Mouse (Mus musculus): ENCODE measurements at regions not wholly inside any gene's neighbourhood (a gene's known extent, or its start where the extent isn't known, plus 50 kb on each side); places are given as distances from the start of the nearest gene placed in this dataset.

DNA sequence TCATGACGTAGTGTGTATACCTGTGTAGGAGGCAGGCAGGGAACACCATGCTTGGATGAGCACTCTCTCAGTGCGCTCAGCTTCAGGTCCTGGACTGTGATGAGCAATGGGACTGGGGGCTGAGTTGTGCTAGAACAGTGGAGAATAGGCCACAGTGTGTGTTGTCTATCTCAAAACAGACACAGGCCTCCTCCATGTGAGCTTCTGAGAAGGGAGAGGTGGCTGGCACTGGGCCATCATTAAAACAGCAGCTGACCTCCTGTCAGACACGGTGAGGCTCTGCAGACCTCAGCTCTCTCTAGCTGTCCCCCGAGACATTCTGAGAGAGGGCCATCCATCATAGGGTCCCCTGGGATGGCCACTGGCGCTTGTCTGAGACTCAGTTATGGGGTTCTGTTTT, 119.0 kb upstream of the Cxcr4 start:
- Histone ChIP-seq H3K9ac (ENCODE audit: low read depth, poor library complexity, severe bottlenecking) (no peak overlapping the region), H3K27ac (ENCODE audit: insufficient read depth, low read length) (no peak overlapping the region), H3K9me3 (replicated peaks; ENCODE audit: control insufficient read depth, insufficient read depth, low read length, poor library complexity, severe bottlenecking) (no peaks in the 10 kb centered on the region), H3K4me1 (ENCODE audit: control insufficient read depth, insufficient read depth, low read length) (no peaks in the 10 kb centered on the region), H3K36me3 (ENCODE audit: control insufficient read depth, insufficient read depth, low read length, poor library complexity, severe bottlenecking) (no peaks in the 10 kb centered on the region), H3K27me3 (ENCODE audit: control insufficient read depth, insufficient read depth, low read length, poor library complexity, severe bottlenecking) (no peaks in the 10 kb centered on the region), H3K4me3 (ENCODE audit: low read depth, low read length) (no peak overlapping the region)
- TF ChIP-seq POLR2A (IDR thresholded peaks at IDR 0.05; ENCODE audit: insufficient read depth, low read length): no peak
- TF ChIP-seq CTCF (IDR thresholded peaks at IDR 0.05; ENCODE audit: low read depth, low read length): no peak
- no peak for TF ChIP-seq EP300 (IDR thresholded peaks at IDR 0.05; ENCODE audit: insufficient read depth, low read depth, low read length)

DNA sequence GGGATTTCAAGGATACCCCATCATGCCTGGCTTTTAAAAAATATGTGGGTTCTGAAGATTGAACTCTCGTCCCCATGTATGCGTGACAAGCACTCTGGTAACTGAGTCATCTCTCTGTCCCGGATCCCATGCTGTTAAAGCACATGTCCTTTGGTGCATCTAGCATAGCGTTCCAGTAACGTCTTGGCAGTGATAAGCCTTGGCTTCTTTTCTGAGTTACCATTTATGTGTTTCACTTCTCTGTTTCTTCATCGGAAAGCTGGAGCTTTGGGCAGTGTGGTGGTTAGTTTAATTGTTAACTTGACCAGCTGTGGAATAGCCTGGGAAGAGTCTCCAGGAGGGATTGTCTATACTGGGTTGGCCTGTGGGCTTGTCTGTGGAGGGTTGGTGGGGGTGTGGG, 115.7 kb upstream of the Cxcr4 start:
- no peaks in the 10 kb centered on the region for H3K27me3 ChIP-seq (ENCODE audit: control insufficient read depth, insufficient read depth, low read length, poor library complexity, severe bottlenecking)
- no peak for TF ChIP-seq CTCF (IDR thresholded peaks at IDR 0.05; ENCODE audit: low read depth, low read length)
- TF ChIP-seq POLR2A (IDR thresholded peaks at IDR 0.05; ENCODE audit: insufficient read depth, low read length): no peak
- TF ChIP-seq EP300 (IDR thresholded peaks at IDR 0.05; ENCODE audit: insufficient read depth, low read depth, low read length): no peak

DNA sequence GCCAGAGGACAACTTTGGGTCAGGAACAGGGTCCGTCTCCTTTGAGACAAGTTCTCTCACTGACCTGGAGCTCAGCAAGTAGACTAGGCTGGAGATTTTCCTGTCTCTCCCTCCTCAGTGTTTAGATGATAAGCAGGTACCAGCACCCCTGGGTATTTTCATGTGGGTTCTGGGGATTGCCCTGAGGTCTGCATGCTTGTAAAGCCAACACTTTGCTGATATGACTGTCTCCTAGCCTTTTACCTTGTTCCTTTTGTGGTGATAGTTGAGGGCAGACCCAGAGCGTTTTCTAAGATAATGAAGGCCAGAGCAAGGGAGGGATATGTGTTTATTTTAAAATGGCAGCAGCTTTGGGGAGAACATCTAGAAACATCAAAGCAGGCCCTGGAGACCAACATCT, 114.1 kb upstream of the Cxcr4 start:
- Histone ChIP-seq H3K27me3 (ENCODE audit: control insufficient read depth, insufficient read depth, low read length, poor library complexity, severe bottlenecking) (no peaks in the 10 kb centered on the region), H3K9me3 (replicated peaks; ENCODE audit: control insufficient read depth, insufficient read depth, low read length, poor library complexity, severe bottlenecking) (no peaks in the 10 kb centered on the region), H3K4me1 (ENCODE audit: control insufficient read depth, insufficient read depth, low read length) (no peaks in the 10 kb centered on the region), H3K27ac (ENCODE audit: insufficient read depth, low read length) (no peak overlapping the region), H3K9ac (ENCODE audit: low read depth, poor library complexity, severe bottlenecking) (no peak overlapping the region), H3K4me3 (ENCODE audit: low read depth, low read length) (no peak overlapping the region), H3K36me3 (ENCODE audit: control insufficient read depth, insufficient read depth, low read length, poor library complexity, severe bottlenecking) (no peaks in the 10 kb centered on the region)
- TF ChIP-seq POLR2A (IDR thresholded peaks at IDR 0.05; ENCODE audit: insufficient read depth, low read length): no peak
- no peak for TF ChIP-seq CTCF (IDR thresholded peaks at IDR 0.05; ENCODE audit: low read depth, low read length)
- TF ChIP-seq EP300 (IDR thresholded peaks at IDR 0.05; ENCODE audit: insufficient read depth, low read depth, low read length): no peak

More for the DNA sequence above, 115.7 kb upstream of the Cxcr4 start:
- H3K4me3 ChIP-seq (ENCODE audit: low read depth, low read length): no peak overlapping the region
- no peak overlapping the region for H3K27ac ChIP-seq (ENCODE audit: insufficient read depth, low read length)
- no peaks in the 10 kb centered on the region for H3K36me3 ChIP-seq (ENCODE audit: control insufficient read depth, insufficient read depth, low read length, poor library complexity, severe bottlenecking)
- no peak overlapping the region for H3K9ac ChIP-seq (ENCODE audit: low read depth, poor library complexity, severe bottlenecking)
- H3K4me1 ChIP-seq (ENCODE audit: control insufficient read depth, insufficient read depth, low read length): no peaks in the 10 kb centered on the region
- no peaks in the 10 kb centered on the region for H3K9me3 ChIP-seq (replicated peaks; ENCODE audit: control insufficient read depth, insufficient read depth, low read length, poor library complexity, severe bottlenecking)

DNA sequence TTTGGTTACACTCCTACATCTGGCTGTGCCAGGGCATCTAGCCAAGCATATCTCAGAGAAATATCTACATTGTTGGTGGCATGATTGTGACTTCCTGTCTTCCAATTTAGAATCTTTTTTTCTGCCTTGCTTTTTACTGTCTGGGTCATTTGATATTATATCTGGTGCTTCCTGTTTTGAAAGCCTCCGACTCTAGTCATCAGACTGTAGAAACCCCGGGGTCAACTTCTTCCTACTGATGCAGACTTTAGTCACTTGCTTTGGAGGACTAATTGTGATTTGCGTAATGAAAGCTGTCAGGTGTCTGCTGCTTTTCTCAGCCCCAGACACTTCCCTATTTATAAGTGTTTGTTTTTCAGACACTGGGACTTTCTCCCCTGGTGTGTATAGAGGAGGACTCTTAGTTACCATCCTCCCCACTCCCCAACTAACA, 113.0 kb upstream of the Cxcr4 start:
- Histone ChIP-seq H3K9me3 (replicated peaks; ENCODE audit: control insufficient read depth, insufficient read depth, low read length, poor library complexity, severe bottlenecking) (no peaks in the 10 kb centered on the region), H3K4me3 (ENCODE audit: low read depth, low read length) (no peak overlapping the region), H3K36me3 (ENCODE audit: control insufficient read depth, insufficient read depth, low read length, poor library complexity, severe bottlenecking) (no peaks in the 10 kb centered on the region), H3K27ac (ENCODE audit: insufficient read depth, low read length) (no peak overlapping the region), H3K9ac (ENCODE audit: low read depth, poor library complexity, severe bottlenecking) (no peak overlapping the region), H3K4me1 (ENCODE audit: control insufficient read depth, insufficient read depth, low read length) (no peaks in the 10 kb centered on the region), H3K27me3 (ENCODE audit: control insufficient read depth, insufficient read depth, low read length, poor library complexity, severe bottlenecking) (no peaks in the 10 kb centered on the region)
- TF ChIP-seq CTCF (IDR thresholded peaks at IDR 0.05; ENCODE audit: low read depth, low read length) (no peak), EP300 (IDR thresholded peaks at IDR 0.05; ENCODE audit: insufficient read depth, low read depth, low read length) (no peak), POLR2A (IDR thresholded peaks at IDR 0.05; ENCODE audit: insufficient read depth, low read length) (no peak)

DNA sequence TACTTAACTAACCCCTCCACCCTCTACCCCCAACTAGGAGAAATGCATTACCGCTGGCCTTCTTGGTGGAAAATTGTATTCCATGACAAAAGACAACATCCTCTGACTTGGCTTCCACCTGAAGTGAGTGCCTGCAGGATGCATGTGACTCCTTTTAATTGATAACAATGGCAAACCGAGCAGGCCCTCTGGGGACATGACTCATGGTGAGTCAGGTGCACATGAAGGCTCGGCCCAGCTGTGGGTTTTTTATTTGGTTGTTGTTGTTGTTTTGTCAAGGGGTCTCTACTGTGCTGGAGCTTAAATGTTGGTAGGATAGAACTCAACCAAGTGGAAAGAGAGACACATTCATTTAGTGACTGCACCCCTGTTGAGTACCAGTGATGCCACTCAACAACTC, 109.2 kb upstream of the Cxcr4 start:
- Histone ChIP-seq H3K4me3 (ENCODE audit: low read depth, low read length) (no peak overlapping the region), H3K36me3 (ENCODE audit: control insufficient read depth, insufficient read depth, low read length, poor library complexity, severe bottlenecking) (no peaks in the 10 kb centered on the region)
- TF ChIP-seq EP300 (IDR thresholded peaks at IDR 0.05; ENCODE audit: insufficient read depth, low read depth, low read length) (0 out of 2 replicates have a peak, but pooled peaks have one; percentile 65), POLR2A (IDR thresholded peaks at IDR 0.05; ENCODE audit: insufficient read depth, low read length) (no peak)

DNA sequence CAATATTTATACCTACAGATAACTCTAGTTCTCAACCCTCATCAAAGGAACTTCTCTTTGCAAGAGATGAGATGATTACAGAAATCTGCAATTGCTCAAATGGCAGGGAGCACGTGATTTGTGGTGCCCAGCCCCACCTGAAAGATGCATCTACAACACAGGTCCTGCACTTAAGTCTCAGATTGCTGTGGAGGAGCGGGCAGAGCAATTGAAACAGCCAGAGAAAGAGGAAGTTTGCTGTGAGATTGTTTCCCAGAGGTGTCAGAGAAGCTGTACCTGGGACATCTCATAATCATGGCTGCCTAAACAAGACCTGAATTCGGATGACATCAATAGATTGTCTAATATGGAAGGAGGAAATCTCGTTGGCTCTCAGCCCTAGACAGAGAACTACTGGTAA, 105.9 kb upstream of the Cxcr4 start:
- no peak overlapping the region for H3K9ac ChIP-seq (ENCODE audit: low read depth, poor library complexity, severe bottlenecking)
- no peaks in the 10 kb centered on the region for H3K36me3 ChIP-seq (ENCODE audit: control insufficient read depth, insufficient read depth, low read length, poor library complexity, severe bottlenecking)
- no peaks in the 10 kb centered on the region for H3K4me1 ChIP-seq (ENCODE audit: control insufficient read depth, insufficient read depth, low read length)
- no peak overlapping the region for H3K4me3 ChIP-seq (ENCODE audit: low read depth, low read length)
- no peaks in the 10 kb centered on the region for H3K27me3 ChIP-seq (ENCODE audit: control insufficient read depth, insufficient read depth, low read length, poor library complexity, severe bottlenecking)
- no peak for TF ChIP-seq CTCF (IDR thresholded peaks at IDR 0.05; ENCODE audit: low read depth, low read length)
- TF ChIP-seq EP300 (IDR thresholded peaks at IDR 0.05; ENCODE audit: insufficient read depth, low read depth, low read length): no peak
- TF ChIP-seq POLR2A (IDR thresholded peaks at IDR 0.05; ENCODE audit: insufficient read depth, low read length): no peak
- H3K27ac ChIP-seq (ENCODE audit: insufficient read depth, low read length): no peak overlapping the region
- no peaks in the 10 kb centered on the region for H3K9me3 ChIP-seq (replicated peaks; ENCODE audit: control insufficient read depth, insufficient read depth, low read length, poor library complexity, severe bottlenecking)

More for the DNA sequence above, 109.2 kb upstream of the Cxcr4 start:
- Histone ChIP-seq H3K27me3 (ENCODE audit: control insufficient read depth, insufficient read depth, low read length, poor library complexity, severe bottlenecking) (no peaks in the 10 kb centered on the region), H3K9ac (ENCODE audit: low read depth, poor library complexity, severe bottlenecking) (no peak overlapping the region), H3K9me3 (replicated peaks; ENCODE audit: control insufficient read depth, insufficient read depth, low read length, poor library complexity, severe bottlenecking) (no peaks in the 10 kb centered on the region), H3K27ac (ENCODE audit: insufficient read depth, low read length) (no peak overlapping the region), H3K4me1 (ENCODE audit: control insufficient read depth, insufficient read depth, low read length) (no peaks in the 10 kb centered on the region)

Data from ES-Bruce4 (cell line).